Mouse (Mus musculus): ENCODE data around the gene Plxnc1. TPM values are rescaled to one million over a fixed set of nuclear protein-coding genes. Genes with fewer than 3 reads are reported as not detected.
A peak's percentile ranks its signal among the peaks of the same experiment; 100 is the strongest.

Plxnc1 gene
- polyA plus RNA-seq (2015; fragmentation: Nextera tagmentation; extraction: Ambion mirVana), result 0.95 and 1.1 TPM in 2 replicates

- no peaks in the 10 kb centered on the region for H3K36me3 ChIP-seq (ENCODE audit: insufficient read depth, low read length)
- peaks cover 41% of the 10 kb centered on the region for H3K27me3 ChIP-seq (ENCODE audit: insufficient read depth, low read length)
- H3K4me1 ChIP-seq (ENCODE audit: insufficient read depth, low read length), result peaks cover 26% of the 10 kb centered on the region
- H3K27ac ChIP-seq (ENCODE audit: low read length), result no peak within 1 kb of the TSS
- H3K9ac ChIP-seq (replicated peaks; ENCODE audit: low read length), result peak within 1 kb of the TSS; percentile 74
- H3K9me3 ChIP-seq (ENCODE audit: low read length), result no peaks in the 10 kb centered on the region
- WGBS, result under 1% methylated on average over 24 of the region's 57 CpGs
- H3K4me2 ChIP-seq (replicated peaks; ENCODE audit: low read depth, low read length), result peak within 1 kb of the TSS; percentile 99
- H3K4me3 ChIP-seq (ENCODE audit: low read length), result peak within 1 kb of the TSS; percentile 76
- peak; percentile 49 for ATAC-seq (ENCODE audit: low FRiP score, low TSS enrichment)
Measured at GRCm38 (mm10) chr10:94944691-94945205, at the start of gene Plxnc1. Gene Plxnc1, minus strand, starts transcription at chr10:94944835.

GRCm38 (mm10) chr10:94992127-94992526 is 47.5 kb upstream of the Plxnc1 start:
- Histone ChIP-seq H3K27me3 (ENCODE audit: insufficient read depth, low read length) (no peaks in the 10 kb centered on the region), H3K4me3 (ENCODE audit: low read length) (peak overlapping the region; percentile 34; the same call in 1 of the 2 replicates), H3K9me3 (ENCODE audit: low read length) (no peaks in the 10 kb centered on the region), H3K4me2 (replicated peaks; ENCODE audit: low read depth, low read length) (peak overlapping the region; percentile 55), H3K36me3 (ENCODE audit: insufficient read depth, low read length) (no peaks in the 10 kb centered on the region), H3K4me1 (ENCODE audit: insufficient read depth, low read length) (peaks cover 7% of the 10 kb centered on the region; the same call in 1 of the 2 replicates), H3K27ac (ENCODE audit: low read length) (no peak overlapping the region), H3K9ac (replicated peaks; ENCODE audit: low read length) (no peak overlapping the region)
- ATAC-seq (ENCODE audit: low FRiP score, low TSS enrichment), result peak; percentile 76
- 11% methylated on average over 9 of the region's 9 CpGs for WGBS

- 12% methylated on average over 17 of the region's 17 CpGs for WGBS
Measured at GRCm38 (mm10) chr10:94991564-94992097, 47.0 kb upstream of the Plxnc1 start.

GRCm38 (mm10) chr10:94990768-94991563 is 46.3 kb upstream of the Plxnc1 start:
- 21% methylated on average over 17 of the region's 17 CpGs for WGBS
- peak overlapping the region; percentile 55 for H3K4me2 ChIP-seq (replicated peaks; ENCODE audit: low read depth, low read length)
- no peaks in the 10 kb centered on the region for H3K36me3 ChIP-seq (ENCODE audit: insufficient read depth, low read length)
- H3K9me3 ChIP-seq (ENCODE audit: low read length), result no peaks in the 10 kb centered on the region
- H3K4me3 ChIP-seq (ENCODE audit: low read length), result peak overlapping the region; percentile 34
- ATAC-seq (ENCODE audit: low FRiP score, low TSS enrichment), result peak; percentile 32; the same call in 1 of the 2 replicates
- H3K4me1 ChIP-seq (ENCODE audit: insufficient read depth, low read length), result peaks cover 7% of the 10 kb centered on the region; the same call in 1 of the 2 replicates
- H3K27me3 ChIP-seq (ENCODE audit: insufficient read depth, low read length), result no peaks in the 10 kb centered on the region
- peak overlapping the region; percentile 55; the same call in 1 of the 2 replicates for H3K27ac ChIP-seq (ENCODE audit: low read length)
- peak overlapping the region; percentile 47; the same call in 1 of the 2 replicates for H3K9ac ChIP-seq (replicated peaks; ENCODE audit: low read length)

More at GRCm38 (mm10) chr10:94991564-94992097, 47.0 kb upstream of the Plxnc1 start:
- H3K4me1 ChIP-seq (ENCODE audit: insufficient read depth, low read length), result peaks cover 7% of the 10 kb centered on the region; the same call in 1 of the 2 replicates
- H3K4me3 ChIP-seq (ENCODE audit: low read length), result peak overlapping the region; percentile 34
- ATAC-seq (ENCODE audit: low FRiP score, low TSS enrichment), result no peak; the same call in 1 of the 2 replicates
- no peaks in the 10 kb centered on the region for H3K27me3 ChIP-seq (ENCODE audit: insufficient read depth, low read length)
- H3K9ac ChIP-seq (replicated peaks; ENCODE audit: low read length), result peak overlapping the region; percentile 47
- peak overlapping the region; percentile 55 for H3K4me2 ChIP-seq (replicated peaks; ENCODE audit: low read depth, low read length)
- H3K9me3 ChIP-seq (ENCODE audit: low read length), result no peaks in the 10 kb centered on the region
- no peaks in the 10 kb centered on the region for H3K36me3 ChIP-seq (ENCODE audit: insufficient read depth, low read length)
- no peak overlapping the region; the same call in 1 of the 2 replicates for H3K27ac ChIP-seq (ENCODE audit: low read length)

GRCm38 (mm10) chr10:94989321-94989720 is 44.7 kb upstream of the Plxnc1 start:
- no peaks in the 10 kb centered on the region for H3K9me3 ChIP-seq (ENCODE audit: low read length)
- no peak overlapping the region for H3K4me2 ChIP-seq (replicated peaks; ENCODE audit: low read depth, low read length)
- 70% methylated on average over 5 of the region's 5 CpGs for WGBS
- no peak for ATAC-seq (ENCODE audit: low FRiP score, low TSS enrichment)
- H3K4me3 ChIP-seq (ENCODE audit: low read length), result no peak overlapping the region
- H3K9ac ChIP-seq (replicated peaks; ENCODE audit: low read length), result no peak overlapping the region
- no peaks in the 10 kb centered on the region for H3K36me3 ChIP-seq (ENCODE audit: insufficient read depth, low read length)
- peaks cover 7% of the 10 kb centered on the region; the same call in 1 of the 2 replicates for H3K4me1 ChIP-seq (ENCODE audit: insufficient read depth, low read length)
- H3K27me3 ChIP-seq (ENCODE audit: insufficient read depth, low read length), result no peaks in the 10 kb centered on the region
- H3K27ac ChIP-seq (ENCODE audit: low read length), result no peak overlapping the region

- WGBS, result 73% methylated on average over 1 of the region's 1 CpGs
- Histone ChIP-seq H3K9me3 (ENCODE audit: low read length) (no peaks in the 10 kb centered on the region), H3K27ac (ENCODE audit: low read length) (no peak overlapping the region), H3K4me3 (ENCODE audit: low read length) (no peak overlapping the region), H3K4me1 (ENCODE audit: insufficient read depth, low read length) (no peaks in the 10 kb centered on the region), H3K36me3 (ENCODE audit: insufficient read depth, low read length) (no peaks in the 10 kb centered on the region), H3K9ac (replicated peaks; ENCODE audit: low read length) (no peak overlapping the region), H3K27me3 (ENCODE audit: insufficient read depth, low read length) (no peaks in the 10 kb centered on the region), H3K4me2 (replicated peaks; ENCODE audit: low read depth, low read length) (no peak overlapping the region)
- ATAC-seq (ENCODE audit: low FRiP score, low TSS enrichment), result no peak
Measured at GRCm38 (mm10) chr10:94985103-94985502, 40.5 kb upstream of the Plxnc1 start.

GRCm38 (mm10) chr10:94982528-94982927 is 37.9 kb upstream of the Plxnc1 start:
- Histone ChIP-seq H3K9me3 (ENCODE audit: low read length) (no peaks in the 10 kb centered on the region), H3K27me3 (ENCODE audit: insufficient read depth, low read length) (no peaks in the 10 kb centered on the region), H3K27ac (ENCODE audit: low read length) (no peak overlapping the region), H3K4me1 (ENCODE audit: insufficient read depth, low read length) (no peaks in the 10 kb centered on the region), H3K4me2 (replicated peaks; ENCODE audit: low read depth, low read length) (no peak overlapping the region), H3K9ac (replicated peaks; ENCODE audit: low read length) (no peak overlapping the region), H3K4me3 (ENCODE audit: low read length) (no peak overlapping the region), H3K36me3 (ENCODE audit: insufficient read depth, low read length) (no peaks in the 10 kb centered on the region)
- ATAC-seq (ENCODE audit: low FRiP score, low TSS enrichment), result no peak
- 62% methylated on average over 8 of the region's 8 CpGs for WGBS

GRCm38 (mm10) chr10:94981466-94982138 is 37.0 kb upstream of the Plxnc1 start:
- Histone ChIP-seq H3K27ac (ENCODE audit: low read length) (no peak overlapping the region), H3K9me3 (ENCODE audit: low read length) (no peaks in the 10 kb centered on the region), H3K36me3 (ENCODE audit: insufficient read depth, low read length) (no peaks in the 10 kb centered on the region), H3K4me1 (ENCODE audit: insufficient read depth, low read length) (no peaks in the 10 kb centered on the region), H3K9ac (replicated peaks; ENCODE audit: low read length) (no peak overlapping the region), H3K27me3 (ENCODE audit: insufficient read depth, low read length) (no peaks in the 10 kb centered on the region), H3K4me3 (ENCODE audit: low read length) (no peak overlapping the region), H3K4me2 (replicated peaks; ENCODE audit: low read depth, low read length) (no peak overlapping the region)
- ATAC-seq (ENCODE audit: low FRiP score, low TSS enrichment), result no peak
- 48% methylated on average over 12 of the region's 12 CpGs for WGBS

- no peaks in the 10 kb centered on the region for H3K27me3 ChIP-seq (ENCODE audit: insufficient read depth, low read length)
- H3K4me2 ChIP-seq (replicated peaks; ENCODE audit: low read depth, low read length), result no peak overlapping the region
- WGBS, result 58% methylated on average over 5 of the region's 5 CpGs
- no peaks in the 10 kb centered on the region for H3K36me3 ChIP-seq (ENCODE audit: insufficient read depth, low read length)
- no peak overlapping the region for H3K9ac ChIP-seq (replicated peaks; ENCODE audit: low read length)
- H3K27ac ChIP-seq (ENCODE audit: low read length), result no peak overlapping the region
- ATAC-seq (ENCODE audit: low FRiP score, low TSS enrichment), result no peak
- no peaks in the 10 kb centered on the region for H3K4me1 ChIP-seq (ENCODE audit: insufficient read depth, low read length)
- H3K4me3 ChIP-seq (ENCODE audit: low read length), result no peak overlapping the region
- H3K9me3 ChIP-seq (ENCODE audit: low read length), result no peaks in the 10 kb centered on the region
Measured at GRCm38 (mm10) chr10:94978265-94978822, 33.7 kb upstream of the Plxnc1 start.

Measured in kidney, embryonic 16.5 days (tissue).